22 mouse cellular contexts compared by ENCODE assay signal in the genomic region with DNA sequence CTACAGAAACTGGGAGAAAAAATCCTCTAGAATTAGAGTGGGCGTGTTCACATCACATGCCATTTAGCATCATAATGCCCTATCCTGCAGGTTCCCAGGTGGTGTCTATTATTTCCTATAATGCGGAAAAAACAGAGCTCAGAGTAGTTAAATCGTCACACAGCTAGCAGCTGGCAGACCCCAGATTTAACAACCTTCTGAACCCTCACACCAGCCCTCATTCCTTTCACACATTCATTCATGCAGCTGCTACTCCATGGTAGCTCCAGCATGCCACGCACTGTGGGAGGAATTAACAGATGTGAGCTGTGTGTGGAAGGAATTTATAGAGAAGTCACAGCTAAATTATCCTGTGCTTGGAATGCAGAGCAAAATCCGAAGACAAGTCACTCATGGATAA. TPM values are rescaled to one million over a fixed set of nuclear protein-coding genes. Genes with fewer than 3 reads are reported as not detected.
DNase-seq lines count a peak whose midpoint lies in the region; ATAC-seq and TF ChIP-seq lines count a peak whose summit lies in the region.
"Had no signal": no experiment of that assay in that cellular context is flagged by ENCODE, and none has a peak within 500 bp of the region (broad histone marks: within the 10 kb centered on the region; RNA-seq: fewer than 3 reads in every experiment).

No protein-coding gene starts in this region.

- no peak overlapping the region for H3K4me2 ChIP-seq in forebrain, embryonic 16.5 days (ENCODE audit: low read length)
- H3K4me2 ChIP-seq in forebrain, embryonic 13.5 days: no peak overlapping the region
- H3K4me2 ChIP-seq in neural tube, embryonic 12.5 days (replicated peaks): no peak overlapping the region
- H3K4me2 ChIP-seq in neural tube, embryonic 15.5 days: no peak overlapping the region
- no peak overlapping the region for H3K4me2 ChIP-seq in myocyte (ENCODE audit: low read depth)
- H3K4me2 ChIP-seq: heart, embryonic 15.5 days; hindbrain, embryonic 15.5 days; liver, embryonic 12.5 days had no signal

- no peak for TF ChIP-seq CTCF in brain, embryonic 14.5 days (IDR thresholded peaks at IDR 0.05; ENCODE audit: borderline replicate concordance, extremely low read depth, insufficient read depth, insufficient read length)

- 42% methylated on average over 5 of the region's 5 CpGs for WGBS in forebrain, embryonic 16.5 days
- 45% methylated on average over 5 of the region's 5 CpGs for WGBS in forebrain, embryonic 13.5 days
- 37% methylated on average over 5 of the region's 5 CpGs for whole genome bisulfite sequencing in neural tube, embryonic 12.5 days
- 31% methylated on average over 5 of the region's 5 CpGs for WGBS in neural tube, embryonic 15.5 days

- H3K9ac ChIP-seq in forebrain, embryonic 16.5 days (replicated peaks; ENCODE audit: low read depth, low read length): no peak overlapping the region
- no peak overlapping the region for H3K9ac ChIP-seq in forebrain, embryonic 13.5 days
- no peak overlapping the region for H3K9ac ChIP-seq in neural tube, embryonic 12.5 days
- no peak overlapping the region for H3K9ac ChIP-seq in neural tube, embryonic 15.5 days (replicated peaks)
- H3K9ac ChIP-seq: heart, embryonic 15.5 days; hindbrain, embryonic 15.5 days; liver, embryonic 12.5 days had no signal

- H3K4me1 ChIP-seq in forebrain, embryonic 16.5 days (replicated peaks; ENCODE audit: control insufficient read depth, insufficient read depth, low read length): no peaks in the 10 kb centered on the region
- H3K4me1 ChIP-seq in forebrain, embryonic 13.5 days: peaks cover 3% of the 10 kb centered on the region; the same call in 1 of the 2 replicates
- no peaks in the 10 kb centered on the region for H3K4me1 ChIP-seq in neural tube, embryonic 12.5 days
- no peaks in the 10 kb centered on the region for H3K4me1 ChIP-seq in neural tube, embryonic 15.5 days
- H3K4me1 ChIP-seq: heart, embryonic 15.5 days; hindbrain, embryonic 15.5 days; liver, embryonic 12.5 days; midbrain, embryonic 10.5 days had no signal

- TF ChIP-seq POLR2A in brain, embryonic 14.5 days (IDR thresholded peaks at IDR 0.05; ENCODE audit: borderline replicate concordance, extremely low read depth, insufficient read depth, insufficient read length, poor library complexity, severe bottlenecking): no peak
- TF ChIP-seq POLR2A in myocyte (IDR thresholded peaks at IDR 0.05; ENCODE audit: insufficient read length, low read depth): no peak

- ATAC-seq in forebrain, embryonic 16.5 days: peak; percentile 57
- ATAC-seq in forebrain, embryonic 13.5 days: no peak
- 0 out of 2 replicates have a peak, but pooled peaks have one; percentile 44 for ATAC-seq in neural tube, embryonic 12.5 days (ENCODE audit: low FRiP score, low read depth)
- no peak for ATAC-seq in neural tube, embryonic 15.5 days (ENCODE audit: low FRiP score)
- ATAC-seq: liver, embryonic 12.5 days; lung, postnatal 0 days had no signal

- H3K27ac ChIP-seq in forebrain, embryonic 16.5 days (ENCODE audit: low read length): no peak overlapping the region
- H3K27ac ChIP-seq in forebrain, embryonic 13.5 days: no peak overlapping the region
- H3K27ac ChIP-seq in neural tube, embryonic 12.5 days: no peak overlapping the region
- no peak overlapping the region for H3K27ac ChIP-seq in neural tube, embryonic 15.5 days (replicated peaks)
- H3K27ac ChIP-seq: heart, embryonic 15.5 days; hindbrain, embryonic 15.5 days; liver, embryonic 12.5 days; midbrain, embryonic 10.5 days; stomach, postnatal 0 days had no signal

- H3K36me3 ChIP-seq in forebrain, embryonic 16.5 days (ENCODE audit: control insufficient read depth, insufficient read depth): no peaks in the 10 kb centered on the region
- no peaks in the 10 kb centered on the region for H3K36me3 ChIP-seq in forebrain, embryonic 13.5 days (ENCODE audit: poor library complexity, severe bottlenecking)
- H3K36me3 ChIP-seq in neural tube, embryonic 12.5 days: no peaks in the 10 kb centered on the region
- no peaks in the 10 kb centered on the region for H3K36me3 ChIP-seq in neural tube, embryonic 15.5 days
- H3K36me3 ChIP-seq in myocyte (ENCODE audit: control insufficient read depth, insufficient read depth): no peaks in the 10 kb centered on the region
- H3K36me3 ChIP-seq: heart, embryonic 15.5 days; hindbrain, embryonic 15.5 days; liver, embryonic 12.5 days; midbrain, embryonic 10.5 days had no signal

- H3K4me3 ChIP-seq in forebrain, embryonic 16.5 days (replicated peaks; ENCODE audit: low read length): no peak overlapping the region
- no peak overlapping the region for H3K4me3 ChIP-seq in forebrain, embryonic 13.5 days
- no peak overlapping the region for H3K4me3 ChIP-seq in neural tube, embryonic 12.5 days
- no peak overlapping the region for H3K4me3 ChIP-seq in neural tube, embryonic 15.5 days (replicated peaks)
- H3K4me3 ChIP-seq in myocyte: no peak overlapping the region
- H3K4me3 ChIP-seq: heart, embryonic 15.5 days; hindbrain, embryonic 15.5 days; liver, embryonic 12.5 days; midbrain, embryonic 10.5 days had no signal

- no peaks in the 10 kb centered on the region for H3K79me2 ChIP-seq in myocyte (ENCODE audit: control insufficient read depth, insufficient read depth)

- H3K9me3 ChIP-seq in forebrain, embryonic 16.5 days (ENCODE audit: control insufficient read depth, low read length): no peaks in the 10 kb centered on the region
- no peaks in the 10 kb centered on the region for H3K9me3 ChIP-seq in forebrain, embryonic 13.5 days (replicated peaks)
- H3K9me3 ChIP-seq in neural tube, embryonic 12.5 days: no peaks in the 10 kb centered on the region
- no peaks in the 10 kb centered on the region for H3K9me3 ChIP-seq in neural tube, embryonic 15.5 days (replicated peaks)
- H3K9me3 ChIP-seq: heart, embryonic 15.5 days; hindbrain, embryonic 15.5 days; liver, embryonic 12.5 days; midbrain, embryonic 10.5 days had no signal

- H3K27me3 ChIP-seq in forebrain, embryonic 16.5 days (replicated peaks; ENCODE audit: control insufficient read depth, insufficient read depth, low read length): no peaks in the 10 kb centered on the region
- no peaks in the 10 kb centered on the region for H3K27me3 ChIP-seq in forebrain, embryonic 13.5 days
- no peaks in the 10 kb centered on the region for H3K27me3 ChIP-seq in neural tube, embryonic 12.5 days (replicated peaks)
- no peaks in the 10 kb centered on the region for H3K27me3 ChIP-seq in neural tube, embryonic 15.5 days (replicated peaks)
- H3K27me3 ChIP-seq in myocyte (ENCODE audit: control insufficient read depth, insufficient read depth, insufficient read length): no peaks in the 10 kb centered on the region
- H3K27me3 ChIP-seq: heart, embryonic 15.5 days; hindbrain, embryonic 15.5 days; liver, embryonic 12.5 days had no signal

- no peak overlapping the region for H3ac ChIP-seq in myocyte (ENCODE audit: control insufficient read depth, insufficient read length)

- DNase-seq in brain, embryonic 14.5 days (ENCODE audit: low read depth): peak; percentile 30
- DNase-seq in adrenal gland, postnatal 14 days: no peak
- DNase-seq: adrenal gland, postnatal 36 days; cerebellum, adult 11-12 months; heart, adult 11 months; kidney, adult 18-20 months; kidney, postnatal 4 days had no signal

TF ChIP-seq in myocyte, 11 proteins besides CTCF, POLR2A, EP300 and RAD21:
- TF ChIP-seq POLR2AphosphoS2 (IDR thresholded peaks at IDR 0.05; ENCODE audit: insufficient read length, low read depth): no peak
- TF ChIP-seq USF1 (IDR thresholded peaks at IDR 0.05; ENCODE audit: low read depth): no peak
- no peak for TF ChIP-seq TCF12 (IDR thresholded peaks at IDR 0.05; ENCODE audit: insufficient read depth, poor library complexity, severe bottlenecking)
- peak; percentile 18 for TF ChIP-seq TCF3 (IDR thresholded peaks at IDR 0.05; ENCODE audit: insufficient read length, low read depth)
- peak in 1 of 3 experiments; percentile 78 for TF ChIP-seq MYOD1 (IDR thresholded peaks at IDR 0.05; ENCODE audit: control insufficient read depth in 1 of 3, insufficient read length in 2 of 3, low read depth in 2 of 3)
- peak in 2 of 3 experiments; percentile 38 to 66 for TF ChIP-seq MYOG (IDR thresholded peaks at IDR 0.05; ENCODE audit: control insufficient read depth in 1 of 3, insufficient read depth in 1 of 3, insufficient read length in 2 of 3, low read depth in 2 of 3)

RNA-seq across cellular contexts. Expression of a gene that starts 53.3 kb away (rescaled TPM):
- polyA plus RNA-seq in forebrain, embryonic 16.5 days (2015; fragmentation: Nextera tagmentation; extraction: Ambion mirVana): not detected in 2 replicates
- not detected in 2 replicates for polyA plus RNA-seq in forebrain, embryonic 13.5 days (2015; fragmentation: Nextera tagmentation; extraction: Ambion mirVana)
- polyA plus RNA-seq in neural tube, embryonic 12.5 days (2016; fragmentation: Nextera tagmentation; extraction: Ambion mirVana): not detected in 2 replicates
- polyA plus RNA-seq in neural tube, embryonic 15.5 days (2015; fragmentation: Nextera tagmentation; extraction: Ambion mirVana): 0.37 TPM in 1 of 2 replicates, not detected in the other
- polyA plus RNA-seq in brain, embryonic 14.5 days (2012; rRNA removed): not detected in 2 replicates
- polyA plus RNA-seq in myocyte (2012; fragmentation: generic; extraction: Trizol): not detected
- 0.60 and 11.8 TPM in 2 replicates for total RNA-seq in adrenal gland, postnatal 14 days (2021)
- total RNA-seq: left cerebral cortex, adult 18-20 months; MEL had no signal
- polyA plus RNA-seq: C2C12; cortical plate, adult 2 months; heart, embryonic 15.5 days; hindbrain, embryonic 15.5 days; lung, postnatal 0 days; midbrain, embryonic 10.5 days had no signal

Comparison
In these comparisons a context has a peak if more than half of its experiments do, and no peak if none do; other contexts are left out.
1. ATAC-seq: peak in forebrain, embryonic 16.5 days (single experiment) and neural tube, embryonic 12.5 days (single experiment); none in forebrain, embryonic 13.5 days (single experiment) and neural tube, embryonic 15.5 days (single experiment).